Mouse (Mus musculus) right cerebral cortex, adult 18-20 months (tissue): ENCODE data around the gene Tmc4.

Source experiments
- DNase-seq: peaks from one replicate; pipeline ENCODE4 v3.0.0; 2022; ENCODE audit warnings: mixed read lengths

The Tmc4 gene

GRCm38 (mm10) chr7:3692382-3692986 is 15.1 kb upstream of the Tmc4 start, which contains the start of gene Tsen34:
Gene Tsen34 (plus strand): TSS chr7:3692863.
- no peak for DNase-seq

DNA sequence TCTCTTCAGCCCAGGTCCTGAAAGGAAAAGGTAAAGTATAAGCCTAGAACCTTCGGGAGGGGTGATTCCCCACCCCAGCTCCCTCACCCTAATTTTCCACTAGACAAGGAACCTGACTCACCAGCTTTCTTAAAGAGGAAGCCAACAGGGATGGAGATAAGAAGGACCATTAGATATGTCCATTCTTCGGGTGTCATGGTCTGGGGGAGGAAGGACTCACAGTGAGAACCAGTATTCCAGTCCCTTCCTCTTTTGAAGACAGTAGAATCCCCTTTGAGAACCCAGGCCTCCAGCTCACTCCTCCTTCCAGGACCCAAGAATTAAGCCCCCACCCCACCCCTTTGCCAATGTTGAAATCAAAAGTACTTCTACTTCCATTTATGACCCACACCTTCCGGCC is 14.6 kb upstream of the Tmc4 start:
- no peak for DNase-seq

- no peak for DNase-seq
These were observed 8.2 kb upstream of the Tmc4 start for GRCm38 (mm10) chr7:3685400-3686187.

DNA sequence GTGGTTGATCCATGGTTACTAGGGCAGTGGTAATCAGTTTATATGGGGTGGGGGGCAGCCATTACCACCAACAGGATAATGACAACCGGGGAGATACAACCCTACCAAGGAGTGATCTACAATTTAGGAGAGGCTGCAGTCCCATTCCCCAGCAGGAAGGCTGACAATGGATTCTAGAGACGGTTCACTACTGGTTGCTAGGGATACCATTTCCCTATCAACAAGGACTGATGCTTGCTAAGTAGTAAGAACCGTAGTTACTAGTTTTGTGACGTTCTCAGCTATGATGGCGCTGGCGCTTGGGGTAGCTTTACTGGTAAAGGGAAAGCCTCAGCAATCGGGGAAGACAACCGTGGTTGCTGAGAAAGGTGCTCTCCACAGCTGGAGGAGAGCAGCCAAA is 7.3 kb upstream of the Tmc4 start:
- DNase-seq: no peak

DNA sequence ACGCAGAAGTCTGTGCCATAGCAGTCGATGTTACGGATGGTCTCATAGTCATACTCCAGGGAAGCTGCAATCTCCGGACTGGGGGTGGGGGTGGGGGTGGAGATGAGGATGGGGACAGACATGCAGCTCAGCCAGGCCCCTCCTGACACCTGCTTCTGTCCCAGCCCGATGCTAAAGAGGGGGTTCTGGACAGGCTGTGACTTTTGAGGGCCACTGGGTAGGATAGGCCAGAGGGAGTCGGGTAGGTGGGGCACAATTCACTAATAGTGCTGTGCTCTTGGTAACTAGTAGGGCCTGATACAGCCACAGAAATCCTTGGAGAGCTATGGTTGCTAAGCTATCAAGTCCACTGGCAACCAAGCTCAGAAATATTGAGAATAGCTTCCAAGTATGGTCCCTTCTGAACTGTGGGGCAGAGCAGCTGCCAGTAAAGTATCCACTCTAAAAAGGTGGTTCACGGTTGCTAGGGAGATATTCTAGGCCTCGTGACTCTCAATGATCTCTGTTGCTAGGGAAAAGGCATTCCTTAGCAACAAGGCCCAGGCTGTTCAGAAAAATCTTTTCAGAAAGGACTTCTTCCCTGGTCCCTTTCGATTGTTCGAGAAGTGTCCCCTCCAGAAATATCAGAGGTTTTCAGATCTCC is 6.7 kb upstream of the Tmc4 start:
- peak; percentile 42 for DNase-seq

- no peak for DNase-seq
These were observed 982 bp downstream of the Tmc4 start for GRCm38 (mm10) chr7:3676371-3676770.

- no peak for DNase-seq
These were observed 2.2 kb downstream of the Tmc4 start for GRCm38 (mm10) chr7:3675228-3675548.

- DNase-seq: peak; percentile 78
These were observed 2.7 kb downstream of the Tmc4 start for GRCm38 (mm10) chr7:3674507-3675227.

DNA sequence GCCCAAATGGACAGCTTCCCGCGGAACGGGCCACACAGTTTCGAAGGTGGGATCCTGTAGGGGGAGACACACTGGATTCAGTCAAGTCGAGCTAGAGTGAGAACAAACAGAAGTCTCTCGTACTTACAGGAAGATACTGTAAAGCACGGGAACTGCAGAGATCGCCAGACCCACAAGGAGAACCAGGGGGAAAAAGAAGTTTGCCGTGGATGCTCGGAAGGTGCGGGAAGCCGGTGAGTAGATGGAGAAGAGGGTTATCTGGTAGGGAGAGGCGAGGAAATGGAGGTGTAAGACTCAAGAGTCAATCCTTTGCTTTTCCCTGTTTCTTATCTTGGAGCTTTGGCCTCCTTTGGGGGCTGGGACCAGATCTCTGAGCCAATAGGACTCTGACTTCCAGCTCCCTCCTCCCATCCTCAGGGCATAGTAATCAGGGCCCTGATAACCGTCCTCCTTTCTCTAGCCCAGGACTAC is 10.4 kb downstream of the Tmc4 start:
- no peak for DNase-seq

DNA sequence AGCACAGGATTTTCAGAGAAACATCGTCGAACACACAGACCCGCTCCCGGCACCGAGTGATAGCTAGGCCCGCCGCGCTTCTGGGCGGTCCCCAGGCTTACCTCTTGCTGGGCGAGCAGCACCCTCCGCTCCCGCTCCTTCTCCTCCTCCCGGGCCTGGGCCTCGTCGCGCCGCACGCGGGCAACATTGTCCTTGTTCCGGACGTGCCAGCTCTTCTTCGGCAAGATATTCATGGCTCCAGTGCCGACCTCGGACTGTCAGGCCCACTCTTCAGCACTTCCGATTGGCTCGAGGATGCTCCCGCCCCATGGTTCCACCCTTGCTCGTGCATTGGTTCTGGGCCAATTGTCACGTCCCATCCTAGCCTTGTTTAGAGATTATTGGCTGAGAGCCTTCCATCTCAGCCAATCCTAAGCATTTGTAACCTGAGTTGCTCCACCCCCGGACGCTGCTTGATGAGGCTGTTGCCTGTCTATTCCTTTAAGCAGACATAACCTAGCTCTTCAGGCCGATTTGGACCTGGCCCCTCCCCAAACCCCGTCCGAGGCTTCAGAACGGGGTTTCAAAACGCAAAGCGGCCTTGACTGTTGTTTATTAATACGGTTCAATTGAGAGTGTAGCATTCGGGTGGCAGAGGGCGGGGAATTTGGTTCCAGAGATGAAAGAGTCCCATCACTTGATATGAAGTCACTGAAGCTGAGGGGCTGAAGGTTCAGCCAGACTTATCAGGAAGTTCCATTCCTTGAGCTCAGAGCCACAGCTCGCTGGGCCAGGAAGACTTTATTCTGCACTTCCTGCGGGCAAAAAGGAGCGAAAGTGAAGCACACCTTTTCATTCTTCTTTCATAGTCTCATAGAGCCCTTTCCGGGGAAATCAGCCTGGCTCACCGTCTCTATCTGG is 11.9 kb downstream of the Tmc4 start, which contains the start of gene Leng1:
Leng1 (minus strand) TSS at position 626 of the 900 bp plus-strand sequence.
- peak; percentile 98 for DNase-seq

GRCm38 (mm10) chr7:3664524-3665214 is 12.7 kb downstream of the Tmc4 start:
- DNase-seq: no peak

DNA sequence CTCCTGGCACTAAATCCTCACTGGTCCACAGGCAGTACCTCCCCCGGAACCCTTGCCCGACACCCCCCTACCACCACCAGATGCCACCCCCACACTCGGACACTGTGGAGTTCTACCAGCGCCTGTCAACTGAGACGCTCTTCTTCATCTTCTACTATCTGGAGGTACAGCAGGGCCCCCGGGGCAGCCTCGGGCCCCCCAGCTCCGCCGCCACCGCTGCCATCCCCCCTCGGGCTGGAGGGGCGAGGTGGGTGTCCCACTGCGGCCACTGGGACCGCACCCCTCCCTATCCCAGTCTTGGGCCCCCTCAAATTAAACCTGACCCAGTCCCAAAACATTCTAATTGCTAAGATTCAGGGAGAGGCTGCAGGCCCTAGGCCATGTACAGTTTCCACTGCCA is 18.8 kb downstream of the Tmc4 start:
- no peak for DNase-seq

DNA sequence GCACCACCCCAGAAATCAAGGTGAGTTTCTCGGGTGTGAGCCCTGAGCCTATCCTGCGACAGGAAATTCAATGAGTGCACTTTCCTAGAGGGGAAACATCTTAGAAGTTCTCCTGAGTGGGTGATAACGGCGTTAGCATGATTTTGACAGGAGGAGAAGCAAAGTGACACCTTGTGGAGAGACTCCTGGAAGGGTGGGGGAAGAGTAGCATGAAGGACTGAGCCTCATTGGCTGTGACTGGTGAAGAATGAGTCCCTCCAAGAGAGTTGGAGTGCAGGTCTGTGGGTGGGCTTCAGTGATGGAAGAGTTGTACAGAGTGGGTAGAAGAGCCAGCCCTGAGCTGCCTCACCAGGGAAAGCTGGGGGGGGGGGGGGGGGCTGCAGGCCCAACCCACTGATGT is 20.4 kb downstream of the Tmc4 start:
- DNase-seq: no peak

DNA sequence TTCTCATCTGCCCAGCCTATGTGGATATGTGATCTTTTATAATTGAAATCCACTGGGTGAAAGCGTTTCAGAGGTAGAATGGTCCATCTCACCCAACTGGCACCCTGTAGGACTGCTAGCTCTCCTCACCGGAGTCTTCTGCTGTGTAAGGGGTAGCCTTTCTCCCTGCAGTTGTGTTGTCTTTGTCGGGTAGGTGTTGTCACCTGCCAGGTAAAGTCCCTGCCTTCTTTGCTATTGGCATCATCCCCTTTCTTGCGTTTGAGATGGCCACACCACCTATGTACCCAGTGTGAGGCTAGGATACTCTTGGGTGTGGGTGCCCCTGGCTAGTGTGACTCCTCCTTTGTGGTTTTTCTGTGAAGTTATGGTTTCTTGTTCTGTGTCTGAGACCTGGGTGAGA is 30.7 kb downstream of the Tmc4 start:
- DNase-seq: no peak

DNA sequence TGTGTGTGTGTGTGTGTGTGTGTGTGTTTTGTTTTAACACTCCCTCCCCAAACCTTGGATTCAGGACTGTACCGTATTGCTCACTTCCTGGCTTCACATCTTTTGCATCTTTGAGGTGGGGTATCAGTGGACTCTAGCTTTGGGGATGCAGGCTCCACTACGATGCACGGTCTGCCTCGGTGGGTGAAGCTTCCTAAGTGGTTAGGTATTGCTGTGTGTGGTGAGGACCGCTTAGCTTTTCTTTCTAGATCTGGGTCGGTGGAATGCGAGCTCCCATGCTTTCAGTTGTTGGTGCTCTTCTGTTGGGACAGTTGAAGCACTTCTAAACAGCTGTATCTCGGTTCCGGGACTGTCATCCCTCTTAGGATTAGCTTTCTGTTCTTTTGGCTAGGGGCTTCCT is 31.2 kb downstream of the Tmc4 start:
- no peak for DNase-seq

DNA sequence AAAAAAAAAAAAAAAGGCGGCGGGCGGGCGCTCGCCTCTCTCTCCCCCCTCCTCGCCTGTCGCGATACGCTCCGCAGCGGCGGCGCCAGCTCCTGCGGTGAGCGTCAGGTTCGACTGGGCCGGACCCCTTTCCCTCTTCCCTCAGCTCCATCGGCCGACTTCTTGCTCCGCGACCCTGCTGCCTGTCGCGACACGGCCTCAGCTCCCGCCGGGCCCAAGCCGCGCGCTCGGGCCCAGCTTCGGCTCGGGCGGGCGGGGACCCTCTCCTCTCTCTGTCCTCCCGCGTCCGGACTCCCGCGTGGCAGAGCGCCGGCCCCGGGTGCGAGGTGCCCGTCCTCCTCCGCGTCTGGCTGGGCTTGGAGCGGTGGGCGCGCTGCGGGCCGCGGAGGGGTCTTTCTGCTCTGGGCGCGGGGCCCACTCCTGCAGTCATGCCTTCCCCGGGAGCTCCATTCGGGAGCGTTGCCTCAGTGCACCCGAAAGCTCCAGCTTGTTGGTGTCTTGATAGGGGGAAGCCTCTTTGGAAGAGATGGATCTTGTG is 31.8 kb downstream of the Tmc4 start:
- no peak for DNase-seq

DNA sequence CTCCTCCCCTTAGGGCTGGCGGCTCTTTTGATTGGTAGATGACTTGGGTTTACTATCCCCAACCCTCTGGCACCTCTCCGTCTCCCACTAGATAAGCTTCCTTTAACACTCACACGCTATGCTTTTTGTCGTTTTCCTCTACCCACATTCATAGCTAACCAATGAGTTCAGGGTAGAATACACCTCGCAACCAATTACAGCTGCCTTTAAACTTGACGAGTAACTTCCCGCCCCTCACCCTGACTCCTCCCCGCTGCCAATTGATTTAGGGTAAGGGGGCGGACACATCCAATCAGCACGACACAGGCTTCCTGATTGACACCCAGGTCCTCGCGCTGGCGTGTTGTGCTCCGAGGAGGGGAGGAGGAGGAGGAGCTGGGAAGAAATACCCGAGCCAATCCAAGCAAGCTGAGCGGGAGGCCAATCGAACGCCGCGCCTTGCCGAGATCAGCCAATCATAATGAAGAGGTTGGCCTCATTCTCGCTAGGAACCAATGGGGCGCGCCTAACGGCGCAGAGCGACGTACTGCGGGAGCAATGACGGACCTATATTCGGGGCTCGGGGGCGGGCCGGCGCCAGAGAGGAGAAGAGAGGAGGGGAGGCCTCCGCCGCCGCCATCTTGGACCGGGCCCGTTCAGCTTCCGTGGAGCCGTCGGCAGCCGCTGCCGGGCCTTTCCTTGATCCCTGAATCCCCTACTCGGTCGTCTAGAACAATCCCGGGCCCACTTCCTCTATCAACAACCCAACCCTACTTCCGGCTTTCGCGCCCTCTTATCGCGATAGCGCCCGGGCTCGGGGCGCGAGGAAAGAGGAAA is 32.5 kb downstream of the Tmc4 start, which contains the start of gene Cnot3:
Cnot3 (plus strand) TSS at position 597 of the 816 bp plus-strand sequence.
- peak; percentile 100 for DNase-seq

DNA sequence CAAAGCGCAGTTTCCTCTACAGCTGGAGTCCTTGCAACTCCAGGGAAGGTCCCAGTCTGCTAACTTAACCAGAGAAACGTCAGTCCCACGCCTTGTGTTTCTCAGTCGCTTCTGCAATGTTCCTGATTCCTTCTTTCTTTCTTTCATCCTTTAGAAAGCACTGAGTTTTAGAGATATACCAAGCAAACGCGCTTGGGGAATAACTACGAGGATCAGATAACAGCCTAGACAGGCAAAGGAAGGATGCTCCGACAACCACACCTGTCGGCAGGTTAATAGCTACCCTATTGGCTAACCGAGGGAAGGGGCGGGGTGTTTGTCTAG is 33.0 kb downstream of the Tmc4 start:
- DNase-seq: no peak

GRCm38 (mm10) chr7:3643843-3644242 is 33.5 kb downstream of the Tmc4 start:
- no peak for DNase-seq

- DNase-seq: no peak
These were observed 33.9 kb downstream of the Tmc4 start for GRCm38 (mm10) chr7:3643412-3643811.

GRCm38 (mm10) chr7:3630478-3630815 is 46.9 kb downstream of the Tmc4 start:
- DNase-seq: no peak
